Mouse (Mus musculus): Measurements from ENCODE around the gene Gm20388.

GRCm38 (mm10) chr8:123973495-123973894, 4062.9 kb downstream of the Gm20388 start:
- TF ChIP-seq CTCF (IDR thresholded peaks at IDR 0.05; ENCODE audit: low read depth, low read length): no peak
- peak; percentile 54; the same call in 1 of the 2 replicates for TF ChIP-seq EP300 (IDR thresholded peaks at IDR 0.05; ENCODE audit: insufficient read depth, low read depth, low read length)

Measured in ES-Bruce4 (cell line).